Mouse (Mus musculus) frontal cortex, postnatal 36 days (tissue): ENCODE results near the gene Ackr2.

Source experiments
- DNase-seq, 2 experiments: peaks; one replicate each; pipeline ENCODE4 v3.0.0; 2022; ENCODE audit warnings: low spot score in 2 of 2

Ackr2 gene

DNA sequence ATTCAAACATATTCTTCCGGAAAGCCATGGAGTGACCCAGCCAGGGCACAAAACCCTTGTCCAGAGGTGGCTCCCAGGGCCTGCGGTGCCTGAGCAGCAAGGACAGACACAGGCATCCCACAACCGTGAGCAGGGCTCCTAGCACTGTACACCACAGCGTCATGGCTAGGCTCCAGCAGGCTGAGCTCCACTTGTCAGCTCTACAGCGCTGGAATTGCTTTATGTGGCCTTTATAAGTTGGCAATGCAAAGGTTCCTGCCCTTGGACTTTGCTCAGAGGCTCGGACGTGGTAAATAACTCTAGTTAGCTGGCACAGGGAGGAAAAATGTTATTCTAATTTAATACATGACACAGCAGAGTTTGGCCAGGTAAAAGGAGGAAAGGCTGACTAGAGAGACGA lies 17.9 kb downstream of the Ackr2 start, which contains the start of gene Cyp8b1:
Gene Cyp8b1, minus strand, starts transcription at position 204 of the 400 bp plus-strand sequence.
- no peak for DNase-seq

DNA sequence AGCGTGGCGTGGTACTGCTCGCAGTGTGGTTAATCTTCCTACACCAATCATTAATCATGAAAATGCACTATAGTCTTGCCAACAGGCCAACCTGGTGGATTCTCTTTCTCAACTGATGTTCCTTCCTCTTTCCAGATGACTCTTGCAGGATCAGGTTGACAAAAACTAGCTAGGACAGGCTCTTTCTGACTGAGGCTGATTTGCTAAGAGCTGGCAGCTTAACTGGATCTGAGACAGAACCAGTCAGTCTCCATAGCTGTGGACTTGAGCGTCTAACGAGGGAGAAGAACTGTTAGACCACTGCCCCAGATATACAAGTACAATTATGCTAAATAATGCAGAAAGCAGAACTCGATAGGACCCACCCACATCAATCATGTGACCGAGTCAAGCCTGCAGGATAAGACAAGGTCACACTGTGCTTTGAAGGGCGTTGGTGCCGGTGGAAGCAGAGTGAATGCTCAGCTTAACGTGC lies 20.9 kb downstream of the Ackr2 start:
- DNase-seq, result no peak

DNA sequence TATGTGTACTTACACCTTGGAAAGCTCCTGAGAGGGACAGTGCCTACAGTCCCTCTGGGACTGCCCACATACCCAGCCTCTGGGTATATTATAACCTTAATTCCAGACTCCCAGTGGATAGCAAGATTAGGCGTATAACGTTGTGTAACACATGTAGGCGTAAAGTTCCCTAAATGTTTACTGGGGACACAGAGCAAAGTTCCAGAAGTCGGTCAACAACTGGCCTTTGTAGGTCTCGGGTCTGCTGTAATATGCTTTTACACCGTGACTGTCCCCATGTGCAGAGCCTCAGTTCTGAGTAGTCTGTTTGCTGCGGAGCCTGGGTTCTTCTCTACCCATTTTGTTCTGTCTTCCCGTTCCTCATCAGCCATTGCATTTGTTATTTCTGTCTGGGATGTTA lies 25.3 kb downstream of the Ackr2 start:
- DNase-seq, result no peak

DNA sequence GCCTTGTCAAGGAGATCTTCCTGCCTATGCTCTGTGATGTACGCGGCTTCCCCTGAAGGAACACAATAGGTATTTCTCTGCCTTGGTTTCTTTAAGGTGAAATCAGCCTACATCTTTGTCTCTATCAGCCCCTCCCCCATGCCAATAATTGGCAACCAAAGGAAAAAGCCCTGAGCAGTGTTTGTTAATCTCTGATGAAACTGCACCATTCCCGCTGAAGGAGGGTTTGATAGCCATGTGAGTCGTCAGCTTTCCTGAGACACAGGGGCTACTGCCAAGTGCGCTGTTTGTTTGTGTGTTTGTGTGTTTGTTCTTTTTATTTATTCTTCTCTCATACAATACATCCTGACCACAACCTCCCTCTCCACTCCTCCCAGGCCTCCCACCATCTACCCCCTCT lies 25.8 kb downstream of the Ackr2 start:
- no peak for DNase-seq

DNA sequence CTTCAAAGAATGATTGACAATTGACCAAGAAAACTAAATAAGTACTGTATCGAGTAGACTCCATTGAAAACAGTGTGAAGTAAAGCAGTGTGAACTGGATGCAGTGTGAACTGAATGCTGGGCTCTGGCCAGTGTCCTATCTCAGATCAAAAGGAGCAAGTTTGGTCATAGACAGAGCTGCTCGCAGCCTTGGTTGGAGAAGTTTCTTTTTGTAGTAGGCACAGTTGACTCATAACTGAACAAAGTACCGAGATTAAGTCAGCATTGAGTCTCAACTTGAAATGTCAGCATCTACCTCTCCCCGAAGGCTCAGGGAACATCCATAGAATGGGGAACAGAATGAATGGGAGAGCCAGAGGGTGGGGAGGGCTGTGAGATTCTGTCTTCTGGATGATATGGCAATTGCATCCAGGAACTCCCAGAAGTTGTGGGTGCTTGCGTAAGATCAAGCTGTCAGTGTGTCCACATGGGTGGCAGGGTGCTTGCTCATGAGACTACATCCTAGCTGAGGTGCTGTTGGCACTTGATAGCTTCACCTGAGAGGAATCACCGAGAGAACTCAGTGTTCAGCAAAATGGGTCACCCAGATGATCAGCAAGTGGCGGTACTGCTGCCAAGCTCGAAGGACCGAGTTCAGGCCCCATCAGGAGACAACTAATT lies 26.9 kb downstream of the Ackr2 start:
- no peak for DNase-seq

DNA sequence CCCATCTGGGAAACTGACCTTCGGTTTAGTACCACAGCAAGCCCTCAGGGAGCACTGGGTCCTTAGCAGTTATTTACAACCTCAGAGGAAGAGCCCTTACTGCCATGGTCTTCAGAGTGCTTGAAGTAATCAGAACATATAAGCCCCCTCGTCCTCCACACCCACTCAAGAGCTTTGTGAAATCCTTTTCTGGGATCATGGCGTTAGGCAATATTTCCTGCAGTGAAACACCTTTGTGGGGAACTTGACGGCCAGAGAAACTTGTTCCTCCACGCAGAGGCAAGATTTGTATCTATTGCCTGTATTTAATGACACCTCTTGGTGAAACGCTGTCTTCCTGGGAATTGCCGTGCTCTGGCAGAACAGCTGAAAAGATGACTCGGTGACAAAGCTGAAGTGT lies 27.8 kb downstream of the Ackr2 start:
- DNase-seq, result no peak

DNA sequence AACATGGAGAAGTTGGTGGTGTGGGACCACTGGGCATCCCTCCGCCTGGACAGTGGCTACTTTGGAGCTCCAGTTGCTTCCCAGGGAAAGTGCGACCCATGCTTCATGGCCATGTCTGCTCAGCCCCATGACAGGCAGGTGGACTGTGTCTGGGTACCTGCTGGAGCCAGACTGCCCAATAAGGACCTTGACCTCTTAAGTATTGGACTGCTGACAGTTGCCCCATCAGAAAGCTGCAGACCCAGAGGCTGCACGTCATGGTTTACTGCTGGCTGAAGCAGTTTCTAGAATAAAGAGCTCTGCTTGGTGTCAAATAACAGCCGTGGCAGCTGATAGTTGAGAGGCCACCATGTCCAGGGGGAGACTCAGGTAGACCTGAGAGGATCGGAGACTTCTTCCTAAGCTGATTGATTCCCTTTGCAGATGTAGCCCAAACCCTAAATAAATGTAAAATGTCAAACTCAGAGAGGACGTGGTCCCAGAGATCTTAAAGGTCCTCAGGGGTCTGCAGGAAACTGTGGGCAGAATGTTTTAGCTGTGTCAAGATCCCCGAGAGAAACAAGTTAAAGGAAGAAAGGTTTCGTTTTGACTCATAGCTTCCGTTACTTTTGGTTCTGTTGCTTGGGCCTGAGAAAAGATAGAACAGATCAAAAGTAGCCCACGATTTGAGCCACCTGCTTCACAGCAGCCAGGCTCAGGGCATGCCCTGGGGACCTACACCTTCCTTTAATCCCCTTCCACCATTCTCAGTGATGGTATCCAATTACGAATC lies 28.7 kb downstream of the Ackr2 start:
- no peak for DNase-seq

DNA sequence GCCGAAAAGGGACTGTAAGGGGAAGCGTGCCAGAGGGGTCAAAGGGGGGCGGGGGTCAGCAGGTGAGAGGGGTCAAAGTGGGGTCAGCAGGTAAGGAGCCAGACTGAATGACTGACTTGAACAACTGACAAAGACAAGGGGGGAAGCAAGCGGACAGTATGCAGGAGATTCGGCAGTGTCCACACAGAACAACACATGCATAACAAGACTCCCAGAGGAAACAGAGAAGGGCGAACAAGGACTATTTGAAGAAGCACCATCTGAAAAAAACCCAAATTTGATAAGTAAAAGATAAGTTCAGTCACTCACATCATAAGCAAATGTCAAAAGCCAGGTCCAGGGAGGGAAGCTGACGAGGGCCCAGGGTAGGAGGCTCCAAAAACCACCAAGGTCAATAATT lies 29.6 kb downstream of the Ackr2 start:
- no peak for DNase-seq

DNA sequence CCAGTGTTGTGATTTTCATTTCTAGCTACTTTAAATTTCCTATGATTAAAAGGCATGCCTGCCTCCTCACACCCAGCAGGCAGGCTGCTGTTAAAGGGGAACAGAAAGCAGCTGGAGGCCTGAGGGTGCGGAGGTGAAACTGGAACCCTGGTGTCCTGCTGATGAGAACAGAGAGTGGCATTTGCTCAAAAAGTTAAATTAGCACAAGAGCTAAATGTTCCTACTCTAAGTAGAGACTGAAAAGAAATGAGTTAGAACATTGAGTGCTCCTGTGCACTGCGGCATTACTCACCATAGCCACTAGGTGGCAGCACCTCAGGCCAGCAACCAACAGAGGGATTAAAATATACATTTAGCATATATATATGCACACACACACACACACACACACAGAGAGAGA lies 30.3 kb downstream of the Ackr2 start:
- peak; percentile 69 to 75 for DNase-seq

DNA sequence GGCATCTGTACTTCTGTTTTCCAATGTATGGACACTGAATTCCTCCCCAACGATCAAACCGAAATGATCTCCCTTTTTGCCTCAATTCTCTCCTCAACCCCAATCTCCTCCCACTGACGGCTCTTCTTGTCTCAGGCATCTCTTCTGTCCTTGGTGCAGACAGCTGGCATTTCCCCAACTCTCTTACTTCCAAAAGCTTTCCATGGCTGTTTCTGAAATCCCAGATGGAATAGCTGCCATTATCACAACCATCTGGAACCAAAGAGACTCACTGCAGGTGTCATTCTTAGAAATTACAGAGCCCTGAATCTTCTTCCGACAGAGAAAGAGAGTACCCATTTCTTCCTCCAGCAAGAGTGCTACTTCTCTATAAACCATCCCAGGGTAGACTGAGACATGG lies 36.7 kb downstream of the Ackr2 start:
- DNase-seq, result peak in 1 of 2 experiments; percentile 24

DNA sequence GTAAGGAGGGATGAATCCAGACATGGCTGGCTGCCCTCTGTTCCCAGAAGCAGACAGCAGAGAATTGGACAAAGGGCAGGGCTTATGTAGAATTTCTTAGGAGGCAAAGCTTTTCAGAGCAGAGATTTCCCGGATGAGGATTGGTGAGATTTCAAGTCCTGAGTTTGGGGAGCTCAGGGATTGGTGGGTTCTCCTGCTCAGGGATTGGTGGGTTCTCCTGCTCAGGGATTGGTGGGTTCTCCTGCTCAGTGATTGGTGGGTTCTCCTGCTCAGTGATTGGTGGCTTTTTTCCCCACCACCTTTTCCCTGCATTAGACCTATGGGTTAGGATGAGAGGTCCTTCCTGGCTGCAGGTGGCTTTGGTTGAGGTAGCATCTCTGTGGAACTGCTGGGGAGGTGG lies 38.8 kb downstream of the Ackr2 start:
- no peak for DNase-seq

DNA sequence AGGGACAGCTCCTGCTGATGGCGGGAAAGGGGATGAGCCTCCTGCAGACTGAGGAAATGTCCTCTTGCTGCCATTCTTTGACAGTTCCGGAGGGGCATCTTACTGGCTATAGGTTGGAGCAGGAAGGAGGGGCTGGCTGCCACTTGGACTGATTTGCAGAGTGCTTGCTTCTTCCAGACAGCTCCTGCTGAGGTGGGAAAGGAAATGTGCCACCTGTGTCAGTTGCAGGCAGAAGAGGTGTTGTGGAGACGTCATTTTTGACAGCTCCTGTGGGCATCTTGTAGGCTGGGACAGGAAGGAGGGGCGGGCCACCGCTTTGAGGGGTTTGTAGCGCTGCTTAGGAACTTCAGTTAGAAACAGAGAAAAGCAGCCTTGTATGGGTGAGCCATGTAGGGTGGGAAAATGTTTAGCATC lies 39.3 kb downstream of the Ackr2 start:
- no peak for DNase-seq

DNA sequence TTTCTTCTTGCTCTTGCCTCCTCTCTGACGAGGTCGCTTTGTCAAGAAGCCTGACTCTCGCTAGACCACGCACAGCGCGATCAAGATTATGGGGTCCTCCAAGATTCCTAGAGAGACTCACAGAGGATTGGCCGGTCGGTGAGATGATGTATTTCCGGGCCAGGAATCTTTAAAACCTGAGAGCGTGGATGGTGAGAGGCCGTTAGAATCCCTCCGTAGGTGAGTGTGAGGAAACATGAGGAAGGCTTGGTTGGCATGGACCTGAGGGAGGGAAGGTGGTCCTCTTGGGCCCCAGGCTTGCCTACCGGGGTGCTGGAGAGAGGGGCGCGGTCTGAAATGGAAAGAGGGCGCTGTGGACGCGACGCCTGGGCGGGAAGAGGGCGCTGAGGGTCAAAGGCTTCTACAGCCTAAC lies 39.8 kb downstream of the Ackr2 start:
- no peak for DNase-seq

DNA sequence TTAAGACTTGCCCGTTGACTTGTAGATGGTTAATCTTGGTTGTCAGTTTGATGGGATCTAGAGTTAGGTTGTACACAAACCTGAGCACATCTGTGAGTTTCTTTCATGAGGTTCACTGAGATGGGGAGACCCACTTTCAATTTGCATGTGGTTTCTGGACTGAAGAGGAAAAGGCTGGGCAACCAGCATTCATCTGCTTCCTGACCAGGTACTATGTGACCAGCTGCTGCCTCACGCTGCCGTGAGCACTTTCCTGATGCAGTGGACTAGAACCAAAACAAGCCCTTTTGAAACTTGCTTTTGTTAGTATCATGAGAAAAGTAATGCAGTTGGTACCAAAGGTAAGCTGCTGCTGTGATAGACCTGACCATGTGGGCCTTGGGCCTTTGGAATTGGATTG lies 44.9 kb downstream of the Ackr2 start:
- no peak for DNase-seq

DNA sequence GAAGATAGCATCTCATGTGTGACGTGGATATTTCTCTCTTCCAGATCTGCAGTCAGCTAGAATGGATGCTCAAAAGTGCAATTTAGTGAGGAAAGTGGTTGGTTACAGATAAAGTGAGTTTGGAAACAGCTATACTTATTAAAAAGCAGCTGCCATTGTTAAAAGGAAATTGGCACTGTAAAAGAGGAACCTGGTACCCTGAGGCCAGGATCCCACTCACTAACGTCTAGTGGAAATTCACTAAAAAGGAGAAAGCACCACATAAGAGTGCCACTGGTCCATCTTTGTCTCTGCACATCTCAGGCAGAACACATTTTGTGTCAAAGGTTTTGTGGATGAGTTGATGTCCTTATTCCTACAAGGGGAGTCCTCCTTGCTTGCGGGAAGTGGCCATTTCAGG lies 45.5 kb downstream of the Ackr2 start:
- no peak for DNase-seq

DNA sequence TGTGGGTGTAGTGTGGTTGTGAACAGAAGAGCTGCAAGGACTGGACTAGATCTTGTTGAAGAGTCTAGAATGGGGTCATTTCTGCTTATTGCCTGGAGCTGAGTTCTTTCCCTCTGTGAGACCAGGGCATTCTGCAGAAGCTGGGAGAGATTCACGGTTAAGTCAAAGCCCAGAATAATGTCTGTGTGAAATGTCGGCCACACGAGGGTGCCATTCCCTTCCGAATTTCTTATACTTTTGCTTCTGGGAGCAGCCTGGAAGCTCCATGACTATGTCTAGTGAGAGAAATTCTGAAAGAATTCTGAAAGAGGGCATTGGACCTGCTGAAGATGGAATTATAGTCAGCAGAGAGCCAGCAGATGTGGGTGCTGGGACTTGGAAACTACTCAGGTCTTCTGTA lies 49.6 kb downstream of the Ackr2 start:
- DNase-seq, result peak; percentile 76 to 82

DNA sequence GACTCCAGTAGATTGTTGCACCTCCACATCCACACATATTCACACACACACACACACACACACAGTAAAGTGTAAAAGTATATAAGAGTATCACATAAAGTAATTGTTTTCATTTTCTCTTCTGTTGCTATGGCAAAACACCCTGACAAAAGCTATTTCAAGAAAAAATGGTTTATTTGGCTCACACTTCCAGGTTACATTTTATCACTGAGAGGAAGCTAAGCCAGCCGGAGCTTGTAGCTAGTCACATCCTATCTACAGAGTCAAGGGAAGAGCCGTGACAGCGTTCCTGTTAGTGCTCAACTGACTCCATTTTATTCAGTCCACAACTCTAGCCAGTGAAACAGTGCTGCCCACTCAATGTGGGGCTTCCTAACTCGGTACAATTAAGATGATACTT lies 50.3 kb downstream of the Ackr2 start:
- no peak for DNase-seq

DNA sequence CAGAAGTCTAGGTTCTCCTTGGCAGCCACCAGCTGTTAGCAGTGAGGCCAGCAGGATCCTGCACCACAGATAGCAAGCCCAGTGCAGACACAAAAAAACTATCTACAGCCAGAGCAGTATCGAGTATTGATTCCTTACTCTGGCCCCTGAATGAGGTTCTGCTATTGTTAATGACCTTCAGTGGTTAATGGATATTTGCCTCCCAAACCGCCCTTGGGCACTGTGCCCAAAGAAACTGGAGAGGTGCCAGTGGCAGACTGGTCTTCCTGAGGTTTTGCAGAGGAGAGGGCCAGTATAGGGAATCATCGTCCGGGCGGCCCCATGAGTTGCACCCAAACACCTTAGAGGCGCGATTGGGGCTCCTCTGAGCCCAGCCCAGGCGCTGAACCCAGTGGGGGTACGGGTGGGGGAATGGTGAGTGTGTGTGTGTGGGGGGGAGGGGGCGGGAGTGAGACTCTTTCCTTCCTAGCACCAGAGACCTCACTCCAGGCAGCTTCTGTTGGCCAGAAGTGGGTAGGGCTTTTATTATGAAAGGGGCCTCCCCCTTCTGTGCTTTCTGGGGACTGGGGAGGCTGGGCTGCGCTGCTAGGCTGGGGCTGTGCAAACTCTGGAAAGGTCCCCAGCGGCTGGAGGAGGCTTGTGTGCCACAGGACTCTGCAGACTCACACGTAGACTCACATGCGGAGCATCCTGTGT lies 52.4 kb downstream of the Ackr2 start, which contains the start of gene Fam198a:
Gene Fam198a, plus strand, starts transcription at position 571 of the 696 bp plus-strand sequence.
- DNase-seq, result no peak

DNA sequence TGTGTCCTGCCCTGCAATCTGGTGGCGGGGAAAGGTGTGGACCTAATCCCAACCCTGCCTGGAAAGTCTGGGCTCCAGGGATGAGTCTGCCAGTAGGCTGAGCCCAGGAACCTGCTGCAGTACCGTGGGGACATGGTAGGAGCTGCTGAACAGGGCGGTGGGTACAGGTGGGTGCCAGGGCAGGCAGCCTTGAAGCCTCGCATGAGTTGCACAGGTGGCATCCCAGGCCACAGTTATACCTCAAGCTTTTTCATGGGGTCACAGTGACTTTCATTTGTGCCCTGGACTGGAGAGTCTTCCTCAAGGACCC lies 52.9 kb downstream of the Ackr2 start:
- DNase-seq, result no peak

DNA sequence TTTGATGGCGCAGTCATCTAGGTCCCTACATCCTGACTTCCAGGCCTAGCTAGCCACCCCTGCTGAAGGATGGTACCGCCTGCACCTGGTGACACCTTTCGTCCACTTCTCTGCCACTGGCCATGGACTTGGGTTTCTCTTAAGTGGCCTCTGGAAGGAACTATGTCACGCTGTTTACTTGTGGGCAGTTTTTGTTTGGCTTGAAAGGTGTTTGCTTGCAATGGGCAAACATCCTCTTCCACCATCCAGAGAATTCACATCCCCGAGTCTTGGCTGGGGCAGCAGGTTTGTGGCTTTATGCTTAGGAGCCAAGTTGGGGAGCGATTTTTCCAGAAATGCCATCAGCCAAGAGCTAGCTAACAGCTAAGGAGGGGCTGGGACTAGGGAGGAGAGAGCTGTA lies 54.4 kb downstream of the Ackr2 start:
- DNase-seq, result no peak

DNA sequence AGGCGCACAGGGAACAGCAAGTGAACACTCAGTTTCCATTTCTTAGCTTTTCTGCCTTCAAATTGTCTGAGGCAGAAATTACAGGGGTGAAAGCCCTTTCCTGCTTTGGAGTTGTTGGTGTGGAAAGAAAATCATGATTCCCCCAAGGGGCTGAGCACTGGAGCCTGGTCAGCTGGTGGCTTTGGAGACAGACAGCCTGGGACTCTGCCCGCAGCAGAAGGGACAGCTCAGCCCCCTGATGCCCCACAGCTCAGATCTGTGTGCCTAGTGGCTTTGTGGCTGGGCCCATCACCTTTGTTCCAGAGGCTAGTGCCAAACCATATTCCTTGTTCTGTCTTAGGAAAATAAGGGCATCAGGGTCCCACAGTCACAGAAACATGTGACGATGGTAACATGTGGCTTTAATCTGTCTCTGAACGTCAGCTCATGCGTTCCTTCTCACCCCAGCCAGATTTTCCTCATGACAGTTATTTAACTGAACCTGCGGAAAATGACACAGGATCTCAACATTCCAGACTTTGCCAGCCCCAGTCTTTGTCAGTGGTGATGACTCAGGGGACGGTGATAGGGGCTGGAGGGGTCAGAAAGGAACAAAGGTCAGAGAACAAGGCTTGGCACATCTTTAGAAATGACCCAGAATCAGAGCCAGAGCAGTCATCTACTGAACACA lies 61.9 kb downstream of the Ackr2 start:
- no peak for DNase-seq
